Mouse (Mus musculus) G1E (cell line): ENCODE results near the gene Tcf15. TPM values are rescaled to one million over a fixed set of nuclear protein-coding genes. Genes with fewer than 3 reads are reported as not detected.

Experiments used
- ATAC-seq: 2 replicates; pipeline ENCODE4 v1.8.0; 2016; ENCODE audit warnings: mild to moderate bottlenecking; ENCODE audit not compliant: insufficient number of reproducible peaks, poor library complexity, low FRiP score, severe bottlenecking; ENCODE audit errors: extremely low read depth
- DNase-seq: peaks from one replicate; pipeline ENCODE4 v3.0.0; 2012; ENCODE audit warnings: low spot score
- H3K27me3 ChIP-seq: 2 replicates; pipeline ENCODE4 v1.6.1; 2012; ENCODE audit warnings: mild to moderate bottlenecking, low read length, inconsistent platforms; ENCODE audit not compliant: insufficient read depth
- H3K36me3 ChIP-seq: replicated peaks from 2 replicates; pipeline ENCODE3; 2012; ENCODE audit warnings: mild to moderate bottlenecking, inconsistent platforms
- H3K4me1 ChIP-seq: 2 replicates; pipeline ENCODE4 v1.6.1; 2012; ENCODE audit warnings: low read depth, low read length, inconsistent platforms, mixed read lengths; ENCODE audit not compliant: insufficient read depth
- H3K4me3 ChIP-seq: 2 replicates; pipeline ENCODE4 v1.5.1; 2012; ENCODE audit warnings: low read depth, mild to moderate bottlenecking, inconsistent platforms, low read length, moderate library complexity, mixed read lengths
- H3K9me3 ChIP-seq: replicated peaks from 2 replicates; pipeline ENCODE4 v1.6.1; 2012; ENCODE audit warnings: inconsistent platforms
- CTCF ChIP-seq: IDR thresholded peaks from 2 replicates; pipeline ENCODE4 v1.5.1; 2012; ENCODE audit warnings: low read depth, low read length, inconsistent platforms, mixed read lengths
- GATA1 ChIP-seq: IDR thresholded peaks from 2 replicates; pipeline ENCODE4 v1.6.1; 2012; ENCODE audit warnings: borderline replicate concordance, low read length, inconsistent platforms, mixed read lengths
- GATA2 ChIP-seq: IDR thresholded peaks from 2 replicates; pipeline ENCODE4 v1.6.1; 2012; ENCODE audit warnings: low read depth, low read length, inconsistent platforms, borderline replicate concordance
- POLR2AphosphoS5 ChIP-seq: IDR thresholded peaks from 2 replicates; pipeline ENCODE4 v1.6.1; 2012; ENCODE audit warnings: low read depth, low read length, inconsistent platforms; ENCODE audit not compliant: insufficient replicate concordance
- TAL1 ChIP-seq: conservative IDR thresholded peaks from 2 replicates; pipeline ENCODE4 v1.6.1; 2012; ENCODE audit warnings: low read depth, low read length, inconsistent platforms, mixed read lengths
- polyA plus RNA-seq: library from polyadenylated mRNA; stranded (reverse); fragments of >175 nt; gene quantifications from 2 replicates; pipeline ENCODE4 v1.2.3, GENCODE M21; 2012
- total RNA-seq, 2 experiments: library from RNA; stranded (forward) in 1 of 2; stranded (reverse) in 1 of 2; fragments of 200-1000 nt in 1 of 2; fragments of >200 nt in 1 of 2; fragmentation: Nextera tagmentation in 1 of 2; gene quantifications; 2 replicates each; pipeline ENCODE4 v1.2.3; 2014 to 2017

The Tcf15 gene
- total and polyA plus RNA-seq, 3 experiments, result not detected

- DNase-seq, result no peak
- no peaks in the 10 kb centered on the region for H3K36me3 ChIP-seq
- peaks cover 17% of the 10 kb centered on the region; the same call in 1 of the 2 replicates for H3K27me3 ChIP-seq
- no peaks in the 10 kb centered on the region for H3K9me3 ChIP-seq
- TF ChIP-seq TAL1 (no peak), POLR2AphosphoS5 (no peak), GATA2 (no peak), CTCF (no peak), GATA1 (no peak)
- no peak for ATAC-seq
- H3K4me1 ChIP-seq, result peaks cover under 1% of the 10 kb centered on the region
- H3K4me3 ChIP-seq, result no peak overlapping the region
Observed at GRCm38 (mm10) chr2:152117694-152118093, 25.7 kb upstream of the Tcf15 start.

GRCm38 (mm10) chr2:152119228-152119865, 24.0 kb upstream of the Tcf15 start:
- H3K27me3 ChIP-seq, result peaks cover 11% of the 10 kb centered on the region; the same call in 1 of the 2 replicates
- no peaks in the 10 kb centered on the region for H3K36me3 ChIP-seq
- H3K9me3 ChIP-seq, result no peaks in the 10 kb centered on the region
- DNase-seq (no peak), ATAC-seq (no peak)
- H3K4me3 ChIP-seq, result no peak overlapping the region
- peaks cover 8% of the 10 kb centered on the region for H3K4me1 ChIP-seq
- TF ChIP-seq GATA2 (no peak), GATA1 (no peak), CTCF (no peak), POLR2AphosphoS5 (no peak), TAL1 (no peak)

GRCm38 (mm10) chr2:152122896-152123295, 20.5 kb upstream of the Tcf15 start:
- Histone ChIP-seq H3K36me3 (no peaks in the 10 kb centered on the region), H3K9me3 (no peaks in the 10 kb centered on the region), H3K27me3 (peaks cover 9% of the 10 kb centered on the region; the same call in 1 of the 2 replicates), H3K4me3 (peak overlapping the region; percentile 5; the same call in 1 of the 2 replicates), H3K4me1 (peaks cover 8% of the 10 kb centered on the region)
- DNase-seq (no peak), ATAC-seq (peak; percentile 85)
- TF ChIP-seq POLR2AphosphoS5, result no peak
- no peak for TF ChIP-seq GATA1
- no peak for TF ChIP-seq CTCF
- TF ChIP-seq GATA2, result no peak
- TF ChIP-seq TAL1, result no peak

- no peaks in the 10 kb centered on the region for H3K36me3 ChIP-seq
- no peaks in the 10 kb centered on the region for H3K4me1 ChIP-seq
- H3K9me3 ChIP-seq, result no peaks in the 10 kb centered on the region
- DNase-seq (no peak), ATAC-seq (no peak)
- peaks cover 16% of the 10 kb centered on the region for H3K27me3 ChIP-seq
- TF ChIP-seq CTCF, result no peak
- no peak for TF ChIP-seq TAL1
- TF ChIP-seq GATA2, result no peak
- H3K4me3 ChIP-seq, result no peak overlapping the region
Observed at GRCm38 (mm10) chr2:152128597-152128996, 14.8 kb upstream of the Tcf15 start.

GRCm38 (mm10) chr2:152129778-152130177, 13.6 kb upstream of the Tcf15 start:
- no peaks in the 10 kb centered on the region for H3K9me3 ChIP-seq
- H3K4me1 ChIP-seq, result no peaks in the 10 kb centered on the region
- TF ChIP-seq TAL1, result no peak
- no peak for TF ChIP-seq GATA2
- no peak for TF ChIP-seq CTCF
- no peak for TF ChIP-seq POLR2AphosphoS5
- no peak for TF ChIP-seq GATA1
- H3K4me3 ChIP-seq, result no peak overlapping the region
- ATAC-seq, result no peak
- no peak for DNase-seq
- H3K36me3 ChIP-seq, result no peaks in the 10 kb centered on the region
- peaks cover 21% of the 10 kb centered on the region for H3K27me3 ChIP-seq

GRCm38 (mm10) chr2:152132016-152132415, 11.3 kb upstream of the Tcf15 start:
- no peak for ATAC-seq
- peaks cover 28% of the 10 kb centered on the region for H3K27me3 ChIP-seq
- H3K36me3 ChIP-seq, result no peaks in the 10 kb centered on the region
- no peaks in the 10 kb centered on the region for H3K9me3 ChIP-seq
- no peaks in the 10 kb centered on the region for H3K4me1 ChIP-seq
- DNase-seq, result no peak
- no peak overlapping the region for H3K4me3 ChIP-seq
- TF ChIP-seq TAL1, result no peak
- no peak for TF ChIP-seq POLR2AphosphoS5
- no peak for TF ChIP-seq GATA2
- TF ChIP-seq GATA1, result no peak
- no peak for TF ChIP-seq CTCF

- H3K27me3 ChIP-seq, result peaks cover 28% of the 10 kb centered on the region
Observed at GRCm38 (mm10) chr2:152132691-152133090, 10.7 kb upstream of the Tcf15 start.

More at GRCm38 (mm10) chr2:152132691-152133090, 10.7 kb upstream of the Tcf15 start:
- Histone ChIP-seq H3K9me3 (no peaks in the 10 kb centered on the region), H3K36me3 (no peaks in the 10 kb centered on the region), H3K4me3 (no peak overlapping the region), H3K4me1 (no peaks in the 10 kb centered on the region)
- DNase-seq (no peak), ATAC-seq (no peak)
- TF ChIP-seq GATA2, result no peak
- no peak for TF ChIP-seq GATA1
- TF ChIP-seq POLR2AphosphoS5, result no peak
- TF ChIP-seq TAL1, result no peak
- TF ChIP-seq CTCF, result no peak
